Mouse (Mus musculus) R1 (cell line): ENCODE results near the gene Tmtc2.

Experiments used
- DNase-seq: peaks from one replicate; pipeline ENCODE4 v3.0.0-alpha.2; 2018; ENCODE audit warnings: low read depth, low spot score

Gene Tmtc2

GRCm38 (mm10) chr10:105417845-105418383 lies 156.3 kb downstream of the Tmtc2 start:
- DNase-seq = no peak

GRCm38 (mm10) chr10:105416601-105417000 lies 157.7 kb downstream of the Tmtc2 start:
- no peak for DNase-seq

- no peak for DNase-seq
Measured at GRCm38 (mm10) chr10:105405856-105406527, 168.3 kb downstream of the Tmtc2 start.

- DNase-seq = no peak
Measured at GRCm38 (mm10) chr10:105403931-105404330, 170.3 kb downstream of the Tmtc2 start.

- DNase-seq = no peak
Measured at GRCm38 (mm10) chr10:105402481-105402779, 171.8 kb downstream of the Tmtc2 start.

- DNase-seq = no peak
Measured at GRCm38 (mm10) chr10:105401754-105402480, 172.3 kb downstream of the Tmtc2 start.

GRCm38 (mm10) chr10:105399316-105399715 lies 174.9 kb downstream of the Tmtc2 start:
- DNase-seq = peak; percentile 21

- DNase-seq = no peak
Measured at GRCm38 (mm10) chr10:105384065-105384464, 190.2 kb downstream of the Tmtc2 start.

- DNase-seq = no peak
Measured at GRCm38 (mm10) chr10:105381705-105382104, 192.5 kb downstream of the Tmtc2 start.

GRCm38 (mm10) chr10:105381202-105381601 lies 193.0 kb downstream of the Tmtc2 start:
- DNase-seq = no peak

GRCm38 (mm10) chr10:105380584-105380983 lies 193.7 kb downstream of the Tmtc2 start:
- no peak for DNase-seq

GRCm38 (mm10) chr10:105377711-105378110 lies 196.5 kb downstream of the Tmtc2 start:
- DNase-seq = no peak

- peak; percentile 66 for DNase-seq
Measured at GRCm38 (mm10) chr10:105373265-105373664, 201.0 kb downstream of the Tmtc2 start.

GRCm38 (mm10) chr10:105368242-105368641 lies 206.0 kb downstream of the Tmtc2 start:
- DNase-seq = no peak

- DNase-seq = no peak
Measured at GRCm38 (mm10) chr10:105364480-105364879, 209.8 kb downstream of the Tmtc2 start.

GRCm38 (mm10) chr10:105350301-105350700 lies 223.9 kb downstream of the Tmtc2 start:
- DNase-seq = no peak

- no peak for DNase-seq
Measured at GRCm38 (mm10) chr10:105345920-105346319, 228.3 kb downstream of the Tmtc2 start.

- DNase-seq = no peak
Measured at GRCm38 (mm10) chr10:105332856-105333255, 241.4 kb downstream of the Tmtc2 start.

GRCm38 (mm10) chr10:105330327-105330726 lies 243.9 kb downstream of the Tmtc2 start:
- DNase-seq = no peak

- no peak for DNase-seq
Measured at GRCm38 (mm10) chr10:105323646-105324192, 250.5 kb downstream of the Tmtc2 start.

- no peak for DNase-seq
Measured at GRCm38 (mm10) chr10:105319299-105320057, 254.8 kb downstream of the Tmtc2 start.

- DNase-seq = no peak
Measured at GRCm38 (mm10) chr10:105318869-105319268, 255.4 kb downstream of the Tmtc2 start.
